Mouse (Mus musculus) kidney, postnatal 14 days (tissue): ENCODE results near the gene Tpbgl.

Experiments
- DNase-seq: peaks from one replicate; pipeline ENCODE4 v3.0.0; 2022; ENCODE audit warnings: mixed read lengths

Gene Tpbgl

DNA sequence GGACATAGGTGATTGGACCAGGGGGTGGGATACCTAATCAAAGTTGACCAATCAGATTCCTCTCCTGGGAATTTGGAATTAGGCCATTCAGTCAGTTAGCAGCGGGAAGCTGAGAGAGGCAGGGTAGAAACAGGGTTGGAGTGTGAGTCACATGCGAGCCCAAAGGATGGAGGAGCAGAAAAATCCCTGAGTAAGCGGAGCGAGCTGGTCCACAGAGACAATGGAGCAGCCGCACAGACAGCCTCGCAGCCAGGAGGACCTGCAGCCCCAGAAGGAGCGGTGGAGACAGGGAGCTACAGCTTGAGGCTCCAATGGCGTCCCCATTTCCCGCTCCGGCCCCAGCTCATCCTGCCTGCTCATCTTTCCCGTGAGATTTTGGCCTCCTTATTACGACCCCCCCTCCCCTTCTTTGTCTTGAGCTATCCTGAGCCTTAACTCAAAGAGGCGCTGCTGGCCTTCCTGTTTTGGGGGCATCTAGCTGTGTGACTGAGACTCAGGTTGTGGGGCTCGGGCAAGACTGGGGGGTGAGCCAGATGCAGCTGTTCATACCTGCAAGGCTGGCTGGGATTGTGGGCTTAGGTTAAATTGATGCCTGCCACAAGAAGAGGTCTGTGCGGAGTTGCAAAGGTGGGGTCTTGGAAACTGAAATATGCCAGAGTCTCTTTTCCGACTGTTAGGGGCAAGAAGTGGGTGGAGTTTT lies 47.3 kb downstream of the Tpbgl start:
- DNase-seq: peak; percentile 24

DNA sequence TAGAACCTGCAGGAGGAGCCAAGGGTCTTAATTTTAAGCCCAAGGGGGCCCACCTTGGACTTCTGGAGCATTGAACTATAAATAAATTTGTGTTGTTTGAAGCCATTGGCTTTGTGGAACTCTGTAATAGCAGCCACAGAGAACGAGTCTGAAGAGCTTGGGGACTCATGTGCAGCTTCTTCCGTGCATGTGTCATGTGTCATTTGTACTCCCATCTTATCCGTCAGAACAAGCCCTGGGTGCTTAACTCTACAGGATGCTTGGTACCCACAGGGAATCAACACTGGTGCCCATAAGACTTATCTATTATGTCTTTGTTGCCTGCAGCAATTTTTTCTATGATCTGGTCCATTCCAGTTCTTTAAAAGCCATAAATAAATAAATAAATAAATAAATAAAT lies 48.7 kb downstream of the Tpbgl start:
- no peak for DNase-seq
